Mouse (Mus musculus): Measurements from ENCODE around the gene Efna2. TPM values are rescaled to one million over a fixed set of nuclear protein-coding genes. Genes with fewer than 3 reads are reported as not detected.
A peak's percentile ranks its signal among the peaks of the same experiment; 100 is the strongest.
"Not testable (repeated sequence)": the region's sequence is repeated elsewhere in the genome, so short reads cannot be mapped to it uniquely, and the experiment has no call there.

Gene Efna2
- total RNA-seq, 2 experiments from 2014 or later: 14.8 TPM

DNA sequence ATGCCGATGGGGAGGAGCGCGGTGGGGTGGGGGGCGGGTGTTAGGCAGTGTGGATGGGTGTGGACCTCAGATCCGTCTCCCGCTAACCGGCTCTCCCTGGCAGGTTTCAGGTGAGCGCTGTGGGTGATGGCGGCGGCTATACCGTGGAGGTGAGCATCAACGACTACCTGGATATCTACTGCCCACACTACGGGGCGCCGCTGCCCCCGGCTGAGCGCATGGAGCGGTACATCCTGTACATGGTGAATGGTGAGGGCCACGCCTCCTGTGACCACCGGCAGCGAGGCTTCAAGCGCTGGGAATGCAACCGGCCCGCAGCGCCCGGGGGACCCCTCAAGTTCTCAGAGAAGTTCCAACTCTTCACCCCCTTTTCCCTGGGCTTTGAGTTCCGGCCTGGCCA is 7.4 kb downstream of the Efna2 start:
- DNase-seq (ENCODE audit: low spot score in 2 of 2): no peak

DNA sequence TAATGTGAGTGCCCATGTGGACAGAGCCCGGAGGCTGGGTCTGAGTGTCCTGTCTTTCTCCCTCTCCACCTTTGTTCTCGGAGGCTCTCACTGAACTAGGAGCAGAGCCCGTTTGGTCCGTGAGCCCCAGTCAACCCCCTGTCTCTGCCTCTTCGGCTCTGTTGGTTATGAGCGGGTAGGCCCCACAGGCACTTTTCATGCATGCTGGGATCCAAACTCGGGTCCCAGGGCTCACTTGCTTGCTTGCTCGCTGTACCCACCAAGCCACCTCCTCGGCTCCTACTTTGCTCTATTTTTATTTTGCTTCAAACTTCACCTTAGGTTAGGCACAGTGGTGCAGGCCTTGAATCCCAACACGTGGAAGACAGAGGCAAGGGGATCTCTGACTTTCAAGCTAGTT is 8.5 kb downstream of the Efna2 start:
- DNase-seq (ENCODE audit: low spot score in 2 of 2): no peak

DNA sequence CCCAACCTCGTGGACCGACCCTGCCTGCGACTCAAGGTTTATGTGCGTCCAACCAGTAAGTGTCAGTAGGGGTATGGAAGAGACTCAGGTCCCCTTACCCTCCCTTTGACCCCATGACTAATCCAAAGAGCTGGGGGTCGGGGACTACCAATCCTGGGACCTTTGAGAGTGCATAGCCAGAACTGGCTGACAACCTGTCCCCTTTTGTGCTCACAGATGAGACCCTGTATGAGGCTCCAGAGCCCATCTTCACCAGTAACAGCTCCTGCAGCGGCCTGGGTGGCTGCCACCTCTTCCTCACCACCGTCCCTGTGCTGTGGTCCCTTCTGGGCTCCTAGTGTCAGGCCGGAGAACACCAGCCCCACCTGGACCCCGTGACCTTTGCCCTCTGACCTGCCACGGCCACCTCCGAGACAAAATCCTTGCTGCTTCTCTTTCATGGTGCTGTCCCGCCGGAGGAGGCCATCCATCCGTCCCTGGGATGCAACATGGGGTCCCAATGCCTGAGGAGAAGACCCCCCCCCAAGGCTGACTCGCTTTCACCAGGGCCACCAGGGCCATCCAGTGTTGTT is 9.3 kb downstream of the Efna2 start:
- no peak for DNase-seq (ENCODE audit: low spot score in 2 of 2)

DNA sequence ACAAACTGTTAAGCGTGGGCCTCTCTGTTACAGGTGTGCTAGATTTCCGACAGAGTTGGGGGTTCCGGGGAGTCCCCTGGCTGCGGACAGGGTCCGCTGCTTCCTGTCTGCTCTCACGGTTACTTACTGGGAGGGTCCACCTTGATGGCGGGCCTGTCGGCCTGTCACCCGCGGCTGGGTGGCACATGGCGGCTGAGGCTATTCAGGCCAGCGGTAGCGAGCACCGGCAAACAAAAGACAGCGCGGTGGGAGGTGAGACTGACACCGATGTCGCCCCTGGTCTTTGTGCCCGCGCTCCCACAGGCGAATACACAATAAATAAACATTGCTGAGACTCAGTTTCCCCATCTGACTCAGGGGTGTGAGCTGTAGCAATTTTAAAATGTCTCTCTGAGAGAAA is 10.7 kb downstream of the Efna2 start:
- DNase-seq (ENCODE audit: low spot score in 2 of 2): no peak

DNA sequence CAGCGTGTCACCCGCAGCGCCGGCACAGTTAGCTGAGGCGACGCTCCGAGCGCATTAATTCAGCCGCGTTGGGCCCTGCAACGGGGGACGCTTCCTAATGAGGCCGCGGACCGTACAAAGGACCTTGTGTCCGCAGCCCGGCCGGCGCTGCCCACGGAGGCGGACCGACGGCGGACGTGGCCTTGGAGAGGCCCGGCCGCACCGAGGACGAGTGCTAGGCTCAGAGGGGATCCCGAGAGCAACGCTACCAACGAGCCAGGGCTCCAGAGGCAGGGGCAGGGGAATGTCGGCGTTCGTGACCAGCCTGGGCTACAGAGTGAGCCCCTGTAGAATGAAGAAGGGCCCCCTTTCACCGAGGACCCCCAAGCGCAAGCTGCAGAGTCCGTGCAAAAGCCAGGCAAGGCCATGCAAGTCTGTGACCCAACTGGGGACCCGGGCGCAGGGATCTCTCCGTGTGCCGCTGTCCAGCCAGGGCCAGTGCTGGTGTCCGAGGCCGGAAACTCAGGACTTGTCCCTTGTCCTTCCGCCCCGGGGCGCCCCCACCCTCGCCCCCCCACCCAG is 11.3 kb downstream of the Efna2 start:
- peak in 1 of 2 experiments; percentile 64 for DNase-seq (ENCODE audit: low spot score in 2 of 2)

DNA sequence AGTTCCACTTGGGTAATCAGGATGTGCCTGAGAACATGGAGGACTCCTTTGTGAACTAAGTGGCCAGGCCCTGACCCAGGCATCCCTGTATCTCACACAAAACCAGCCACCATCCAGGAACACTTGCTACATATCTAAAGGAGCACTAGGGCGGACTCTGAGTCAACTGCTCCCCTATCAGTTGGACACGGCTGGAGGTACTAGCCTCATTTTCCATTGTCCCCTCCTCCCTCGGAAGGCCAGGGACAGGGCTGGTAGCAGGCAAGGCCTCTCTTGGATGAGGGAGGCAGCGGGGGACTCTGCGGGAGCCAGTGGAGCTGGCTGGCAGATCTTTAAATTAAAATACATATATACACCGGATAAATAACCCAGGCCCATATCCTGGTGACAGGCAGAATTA is 14.7 kb downstream of the Efna2 start:
- no peak for DNase-seq (ENCODE audit: low spot score in 2 of 2)

DNA sequence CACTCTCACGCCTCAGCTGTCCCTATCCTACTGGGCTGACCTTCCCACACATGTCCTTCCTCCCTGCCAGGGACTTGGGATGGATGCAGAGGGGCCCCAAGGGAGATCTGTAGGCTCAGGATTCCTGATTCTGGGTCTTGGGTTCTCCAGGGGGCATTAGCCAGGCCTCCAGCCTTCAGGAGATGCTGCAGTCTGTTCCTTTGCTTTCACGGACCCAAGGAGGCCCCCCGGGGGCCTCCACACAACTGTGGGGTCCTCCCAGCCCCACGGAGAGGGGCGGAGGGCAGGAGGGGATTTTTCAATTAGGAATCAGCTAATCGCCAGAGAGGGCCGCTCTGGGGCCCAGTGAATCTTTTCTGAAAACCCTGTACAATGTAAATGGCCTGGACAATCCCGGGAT is 15.2 kb downstream of the Efna2 start:
- DNase-seq (ENCODE audit: low spot score in 2 of 2): no peak

DNA sequence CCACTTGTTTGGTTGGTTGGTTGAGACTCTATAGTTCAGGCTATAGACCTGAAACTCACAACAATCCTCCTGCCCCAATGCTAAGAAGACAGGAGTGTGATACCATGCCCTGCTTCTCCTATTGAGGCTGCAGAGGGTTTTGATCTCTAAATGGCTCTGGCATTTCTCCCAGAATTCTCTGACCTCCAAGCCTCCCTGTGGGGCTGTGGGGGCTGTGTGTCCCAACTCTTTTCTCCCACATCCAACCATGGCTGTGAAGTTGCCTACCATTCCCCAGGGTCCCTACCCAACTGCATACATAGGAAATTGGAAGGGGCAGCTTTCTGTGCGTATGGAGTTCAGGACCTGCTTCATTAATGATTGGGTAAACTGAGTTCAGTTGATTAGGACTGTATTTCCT is 16.9 kb downstream of the Efna2 start:
- no peak for DNase-seq (ENCODE audit: low spot score in 2 of 2)

DNA sequence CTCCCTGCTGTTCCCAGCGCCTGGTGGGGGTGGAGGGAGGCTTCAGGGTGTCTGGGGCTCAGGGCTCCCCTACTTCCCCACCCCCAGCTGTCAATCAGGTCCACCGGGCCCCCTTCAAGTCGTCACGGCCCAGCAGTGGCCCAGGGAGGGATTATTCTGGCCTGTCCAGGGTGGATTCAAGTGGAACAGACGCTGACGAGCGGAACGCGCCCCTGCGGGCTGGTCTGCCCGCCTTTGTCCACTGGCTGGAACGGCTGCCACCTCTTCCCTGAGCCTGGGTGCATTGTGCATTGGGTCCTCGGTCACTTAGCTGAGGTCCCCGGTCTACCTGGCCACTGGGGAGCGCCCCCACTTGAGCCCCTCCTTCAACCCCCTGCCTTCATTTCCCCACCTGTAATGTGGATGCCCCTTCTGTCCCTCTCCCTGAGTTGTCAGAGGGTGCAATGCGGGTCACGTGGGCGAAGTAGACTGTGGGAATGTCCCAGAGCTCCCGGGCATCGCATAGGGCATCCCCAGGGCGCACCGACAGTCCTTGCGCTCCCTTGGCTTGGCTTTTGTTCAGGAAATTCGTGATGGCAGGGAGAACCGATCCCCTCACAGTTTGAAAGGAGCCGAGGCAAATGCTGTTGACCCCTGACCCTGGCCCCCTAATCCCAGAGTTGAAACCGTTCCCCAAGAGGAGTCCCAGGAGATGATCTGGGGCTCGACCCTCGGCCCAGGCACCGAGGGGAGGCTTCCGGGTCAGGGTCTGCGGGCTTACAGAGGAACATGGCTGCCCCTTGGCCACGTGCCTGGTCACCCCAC is 17.7 kb downstream of the Efna2 start:
- DNase-seq (ENCODE audit: low spot score in 2 of 2): no peak

DNA sequence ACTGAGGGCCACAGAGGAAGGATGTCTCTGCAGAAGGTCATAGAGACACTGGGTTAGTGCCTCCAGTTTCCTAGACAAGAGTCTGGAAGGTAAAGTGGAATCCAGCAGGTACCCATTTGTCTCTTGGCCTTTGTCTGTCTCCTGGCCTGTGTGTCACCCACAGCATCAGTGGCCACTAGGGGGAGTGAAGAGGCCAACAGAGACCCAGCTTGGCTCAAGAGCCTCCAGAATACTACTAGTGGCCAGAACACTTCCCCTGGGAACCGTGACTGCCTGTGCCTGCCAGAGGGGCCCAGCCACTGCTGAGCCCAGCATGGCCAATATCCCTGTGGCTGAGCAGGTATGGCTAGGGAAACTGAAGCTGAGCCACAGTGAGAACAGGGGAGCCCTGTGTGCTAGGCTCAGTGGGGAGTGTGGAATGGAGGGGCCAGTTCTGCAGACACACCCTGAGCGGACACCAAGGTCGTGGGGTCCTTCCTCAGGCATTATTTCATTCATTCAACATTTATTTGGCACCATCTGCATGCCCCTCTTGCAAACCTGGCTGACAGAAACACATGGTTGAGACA is 20.2 kb downstream of the Efna2 start:
- DNase-seq (ENCODE audit: low spot score in 2 of 2): peak; percentile 60 to 84

DNA sequence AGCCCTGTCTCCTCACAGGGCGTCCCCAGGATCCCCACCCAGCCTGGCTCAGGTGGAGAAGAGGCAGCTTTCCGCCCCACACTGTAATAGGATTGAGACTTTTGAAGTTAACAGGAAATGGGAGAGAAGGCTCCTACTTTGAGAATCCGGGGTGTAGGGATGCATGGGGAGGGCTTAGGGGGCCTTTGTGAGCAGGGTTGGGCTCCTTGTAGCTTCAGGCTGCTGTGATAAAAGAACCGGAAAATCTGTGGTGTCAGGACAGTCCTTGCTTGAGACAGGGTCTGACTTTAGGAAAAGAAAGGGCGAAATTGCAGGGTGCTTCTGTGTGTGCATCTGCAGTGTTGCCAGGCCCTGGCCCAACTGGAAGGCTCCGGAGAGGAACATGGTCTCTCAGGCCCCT is 21.2 kb downstream of the Efna2 start:
- no peak for DNase-seq (ENCODE audit: low spot score in 2 of 2)

DNA sequence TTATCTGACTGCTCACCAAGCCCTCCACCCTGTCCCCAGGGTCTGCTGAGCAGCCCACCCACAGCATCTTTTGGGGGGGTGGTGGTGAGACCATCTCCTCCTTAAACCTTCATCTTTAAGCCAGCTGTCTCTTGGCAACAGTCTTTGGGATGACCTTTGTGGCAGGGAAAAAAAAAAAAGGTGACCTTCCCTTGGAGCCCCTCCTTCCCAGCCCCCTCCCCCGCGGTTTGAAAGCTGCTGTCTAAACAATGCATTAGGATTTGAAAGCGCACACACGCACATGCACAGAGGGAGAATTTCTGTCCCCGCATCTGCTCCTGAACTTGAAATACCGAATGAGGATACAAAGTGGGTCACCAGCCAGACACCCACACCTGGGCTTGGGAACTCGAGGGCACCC is 24.8 kb downstream of the Efna2 start:
- no peak for DNase-seq (ENCODE audit: low spot score in 2 of 2)

DNA sequence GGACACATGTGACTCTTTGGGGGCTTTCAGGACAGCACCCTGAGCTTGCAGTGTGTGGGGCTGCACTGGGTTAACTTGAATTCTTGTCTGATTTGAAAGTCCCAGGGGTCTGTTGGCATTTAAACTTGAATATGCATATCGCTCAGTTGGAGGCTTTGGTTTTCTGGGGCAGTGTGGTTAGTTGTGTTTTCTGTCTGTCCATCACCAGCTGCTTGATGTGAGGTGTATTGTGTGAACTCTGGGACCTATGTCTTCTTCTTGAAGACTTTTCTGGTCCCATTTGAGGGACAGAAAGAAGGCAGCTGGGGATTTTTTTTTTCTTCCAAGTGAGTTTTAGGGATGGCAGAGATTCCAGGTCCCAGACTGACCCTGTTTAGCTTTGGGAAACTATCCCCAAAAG is 27.9 kb downstream of the Efna2 start:
- no peak for DNase-seq (ENCODE audit: low spot score in 2 of 2)

DNA sequence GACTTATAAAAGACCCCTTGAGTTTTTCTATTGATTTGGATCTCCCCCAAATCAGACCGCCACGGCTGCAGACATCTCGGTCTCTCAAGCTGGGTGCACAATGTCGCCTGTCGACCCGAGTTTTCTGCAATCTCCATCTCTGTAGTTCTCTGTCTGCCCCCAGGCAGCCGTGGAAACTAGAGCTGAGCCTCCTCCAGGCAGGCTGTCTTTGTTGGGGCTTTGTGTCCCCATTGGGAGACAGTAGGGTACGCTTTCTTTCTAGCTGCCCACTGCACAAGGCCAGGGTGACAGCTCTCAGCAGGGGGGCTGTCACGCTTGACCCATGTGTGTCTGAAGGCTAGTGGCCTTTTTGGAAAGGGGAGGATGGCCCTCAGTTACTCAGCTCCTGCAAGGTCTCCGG is 28.4 kb downstream of the Efna2 start:
- DNase-seq (ENCODE audit: low spot score in 2 of 2): no peak

DNA sequence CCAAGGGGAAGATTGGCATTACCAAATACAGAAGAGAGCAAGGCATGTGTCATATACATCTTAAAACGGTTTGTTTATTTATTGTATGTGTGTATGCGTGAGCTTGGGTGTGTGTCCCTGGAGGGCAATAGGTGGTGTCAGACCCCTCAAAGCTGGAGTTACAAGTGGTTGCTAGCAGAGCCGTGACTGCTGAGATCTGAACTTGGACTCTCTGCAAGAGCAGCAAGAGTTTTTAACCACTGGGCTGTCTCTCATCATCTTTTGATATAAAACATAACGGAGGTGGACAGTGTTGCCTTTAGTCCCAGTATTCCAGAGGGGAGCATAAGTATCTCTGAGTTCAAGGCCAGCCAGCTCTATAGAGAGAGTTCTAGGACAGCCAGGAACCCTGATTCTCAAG is 29.0 kb downstream of the Efna2 start:
- DNase-seq (ENCODE audit: low spot score in 2 of 2): no peak

DNA sequence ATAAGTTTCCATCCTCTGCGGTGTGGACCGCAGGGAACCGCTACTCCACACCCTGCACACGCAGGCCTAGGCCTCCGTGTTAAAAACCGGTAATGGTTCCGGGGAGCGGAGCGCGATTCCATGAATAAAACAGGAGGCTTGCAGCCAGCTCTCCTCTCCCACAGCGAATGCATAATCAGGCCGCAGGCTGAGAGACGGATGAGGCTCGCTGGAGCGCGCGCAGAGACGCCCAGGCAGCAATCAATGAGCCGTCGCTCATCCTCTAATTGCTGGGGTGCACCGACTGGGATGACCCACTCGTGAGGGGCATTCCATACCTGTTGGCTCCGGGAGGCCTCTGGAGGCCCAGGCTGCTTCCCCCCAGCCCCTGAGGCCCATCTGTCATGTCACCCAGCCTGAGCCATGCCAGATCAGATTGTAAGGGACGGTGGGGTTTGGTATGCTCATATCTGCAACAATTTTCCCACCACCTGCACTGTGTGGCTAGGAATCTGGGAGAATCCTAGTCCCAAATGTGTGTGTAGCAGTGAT is 29.6 kb downstream of the Efna2 start:
- DNase-seq (ENCODE audit: low spot score in 2 of 2): peak in 1 of 2 experiments; percentile 50

DNA sequence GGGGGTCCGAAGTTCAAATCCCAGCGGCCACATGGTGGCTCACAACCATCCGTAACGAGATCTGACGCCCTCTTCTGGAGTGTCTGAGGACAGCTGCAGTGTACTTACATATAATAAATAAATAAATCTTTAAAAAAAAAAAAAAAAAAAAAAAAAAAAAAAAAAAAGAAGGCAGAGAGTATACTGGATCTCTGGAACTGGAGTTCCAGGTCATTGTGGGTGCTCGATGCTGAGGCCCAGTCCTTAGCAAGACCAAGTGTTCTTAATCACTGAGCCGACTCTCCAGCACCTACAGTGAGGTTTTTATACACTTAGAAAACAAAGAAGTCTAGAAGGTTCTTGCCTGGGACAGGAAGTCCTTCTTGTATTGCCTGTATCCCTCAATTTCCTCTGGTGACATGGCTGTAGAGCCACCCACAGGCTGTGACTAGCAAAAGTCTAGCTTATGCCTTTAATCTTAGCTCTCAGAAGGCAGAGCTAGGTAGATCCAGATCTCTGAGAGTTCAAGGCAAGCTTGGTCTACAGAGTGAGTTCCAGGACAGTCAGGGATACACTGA is 32.3 kb downstream of the Efna2 start:
- DNase-seq (ENCODE audit: low spot score in 2 of 2): not testable (repeated sequence)

DNA sequence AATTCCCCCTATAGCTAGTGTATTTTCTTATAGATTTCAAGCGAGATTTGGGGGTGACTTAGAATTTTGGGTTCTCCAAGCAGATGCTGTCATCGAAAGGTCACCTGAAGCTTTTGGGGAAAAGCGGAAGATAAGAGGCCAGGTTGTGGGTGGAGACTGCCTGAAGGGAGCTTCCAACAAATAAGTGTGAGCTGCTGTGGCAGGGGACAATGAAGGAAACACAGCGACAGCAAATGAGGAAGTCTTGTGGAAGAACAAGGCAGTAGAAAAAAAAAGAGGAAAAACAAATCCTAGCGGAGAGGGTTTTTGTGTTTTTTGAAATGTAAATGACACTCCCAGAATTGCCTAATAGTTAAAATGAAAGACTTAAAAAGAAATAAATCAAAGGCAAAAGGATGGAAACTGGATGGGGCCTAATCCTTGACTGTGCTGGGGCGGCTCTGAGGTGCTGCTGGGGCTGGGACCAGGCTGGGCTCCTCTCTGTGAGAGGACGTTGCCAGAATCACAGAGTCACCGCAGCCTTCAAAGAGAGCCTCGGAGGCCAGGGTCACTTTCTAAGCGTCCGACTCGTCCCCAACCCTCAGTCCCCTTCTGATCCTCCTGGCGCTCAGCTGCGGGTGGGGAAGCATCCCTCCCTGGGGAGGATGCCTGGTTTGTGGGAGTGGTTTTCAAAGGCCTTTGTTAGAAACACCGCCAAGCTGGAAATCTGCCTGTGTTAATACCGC is 35.9 kb downstream of the Efna2 start:
- DNase-seq (ENCODE audit: low spot score in 2 of 2): no peak

DNA sequence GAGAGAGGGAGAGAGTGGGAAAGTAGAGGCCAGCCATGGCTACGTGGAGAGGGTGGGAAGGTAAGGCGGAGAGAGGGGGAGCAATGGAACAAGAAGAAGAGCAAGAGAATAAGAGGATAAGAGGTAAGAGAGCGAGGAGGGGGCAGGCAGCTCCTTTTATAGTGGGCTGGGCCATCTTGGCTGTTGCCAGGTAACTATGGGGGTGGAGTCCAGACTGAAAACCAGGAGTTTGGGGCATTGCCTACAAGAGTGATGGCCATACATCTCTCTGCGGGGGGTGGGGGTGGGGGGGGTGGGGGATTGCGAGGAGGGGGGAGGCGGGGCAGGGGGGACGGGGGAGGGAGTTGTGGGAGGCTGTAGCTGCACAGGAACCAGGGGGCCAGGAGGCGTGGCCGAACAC is 41.4 kb downstream of the Efna2 start:
- no peak for DNase-seq (ENCODE audit: low spot score in 2 of 2)

DNA sequence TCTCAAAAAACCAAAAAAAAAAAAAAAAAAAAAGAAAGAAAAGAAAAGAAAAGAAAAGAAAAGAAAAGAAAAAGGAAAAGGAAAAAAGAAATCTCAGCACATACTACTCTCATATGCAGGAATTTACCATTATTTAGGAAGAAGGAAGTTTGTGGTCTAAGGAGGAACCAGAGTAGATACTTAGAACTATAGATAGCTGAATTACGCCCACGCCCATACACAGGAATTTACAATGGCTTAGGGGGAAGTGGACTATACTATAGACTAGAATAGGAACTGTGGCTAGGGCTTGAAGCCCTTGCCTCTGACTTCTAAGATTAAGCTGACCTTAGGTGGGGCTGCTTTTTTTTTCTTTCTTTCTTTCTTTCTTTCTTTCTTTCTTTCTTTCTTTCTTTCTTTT is 43.9 kb downstream of the Efna2 start:
- not testable (repeated sequence) for DNase-seq (ENCODE audit: low spot score in 2 of 2)

DNA sequence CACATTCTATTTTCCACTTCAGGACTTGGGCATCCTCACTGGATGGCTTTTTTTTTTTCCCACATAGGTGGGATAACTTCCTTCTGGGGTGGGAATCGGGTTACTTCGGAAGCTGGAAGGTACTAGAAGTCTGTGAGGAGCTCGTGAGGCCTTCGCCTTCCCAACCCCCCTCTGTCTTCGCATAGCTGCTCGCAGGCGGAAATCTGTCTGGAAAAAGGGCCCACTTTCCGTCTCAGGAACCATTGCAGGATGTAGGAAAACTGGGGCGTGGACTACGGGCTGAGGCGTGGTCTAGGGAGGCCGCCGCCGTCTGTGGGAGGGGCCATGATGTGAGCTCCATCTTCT is 46.8 kb downstream of the Efna2 start:
- no peak for DNase-seq (ENCODE audit: low spot score in 2 of 2)

Measured in layer of hippocampus, postnatal 14 days (tissue).